Mouse (Mus musculus) erythroblast, embryonic 14.5 days (primary cell): ENCODE data around the gene Dirc2.

Experiments
- GATA1 ChIP-seq: IDR thresholded peaks from 2 replicates; pipeline ENCODE4 v1.6.1; 2012; ENCODE audit warnings: low read length, inconsistent platforms, mixed read lengths
- TAL1 ChIP-seq: IDR thresholded peaks from 3 replicates; pipeline ENCODE4 v1.6.1; 2012; ENCODE audit warnings: low read length, inconsistent platforms, mixed read lengths

- TF ChIP-seq GATA1: no peak
- TF ChIP-seq TAL1: no peak
Measured at GRCm38 (mm10) chr16:35685027-35685426, 84.1 kb downstream of the Dirc2 start.
